Comparison of ENCODE assay signal across 8 mouse cellular contexts in genomic region chr13:12257391-12258380, GRCm38 (mm10). TPM values are rescaled to one million over a fixed set of nuclear protein-coding genes. Genes with fewer than 3 reads are reported as not detected.
A peak's percentile ranks its signal among the peaks of the same experiment; 100 is the strongest.
DNase-seq lines count a peak whose midpoint lies in the region; ATAC-seq lines count a peak whose summit lies in the region.

Gene Mtr (minus strand): TSS chr13:12258113.

- H3K4me1 ChIP-seq in lung, embryonic 16.5 days (replicated peaks; ENCODE audit: control insufficient read depth, insufficient read depth, low read length) = peaks cover 10% of the 10 kb centered on the region

- peaks cover 6% of the 10 kb centered on the region for H3K36me3 ChIP-seq in lung, embryonic 16.5 days (ENCODE audit: control insufficient read depth, insufficient read depth, low read length)

- no peaks in the 10 kb centered on the region for H3K27me3 ChIP-seq in lung, embryonic 16.5 days (ENCODE audit: control insufficient read depth, insufficient read depth, low read depth, low read length)

- peaks cover 4% of the 10 kb centered on the region; the same call in 1 of the 2 replicates for H3K9me3 ChIP-seq in lung, embryonic 16.5 days (ENCODE audit: control insufficient read depth, low read length)

- H3K4me3 ChIP-seq in lung, embryonic 16.5 days (ENCODE audit: low read length) = peak within 1 kb of the TSS; percentile 92

- peak within 1 kb of the TSS; percentile 89 for H3K9ac ChIP-seq in lung, embryonic 16.5 days (ENCODE audit: low read length)

- H3K4me2 ChIP-seq in lung, embryonic 16.5 days (ENCODE audit: low read depth, low read length) = peak within 1 kb of the TSS; percentile 71

- H3K27ac ChIP-seq in lung, embryonic 16.5 days (ENCODE audit: low read length) = peak within 1 kb of the TSS; percentile 92

- peak; percentile 98 to 99 for ATAC-seq in hematopoietic stem cell, adult 5-6 weeks (replicated peaks in 1 of 2; ENCODE audit: insufficient read depth in 1 of 2, low FRiP score in 2 of 2, low TSS enrichment in 1 of 2, low read depth in 1 of 2, poor library complexity in 2 of 2, severe bottlenecking in 2 of 2)
- ATAC-seq in lung, embryonic 16.5 days (ENCODE audit: low read depth) = peak; percentile 100

- peak; percentile 91 for DNase-seq in MEL-GATA-1-ER (ENCODE audit: extremely low read depth, low read depth)
- peak; percentile 92 for DNase-seq in cerebellum, adult 8-10 months
- DNase-seq in forelimb bud, embryonic 11.5 days (ENCODE audit: low read depth, low spot score) = peak; percentile 95
- peak; percentile 78 for DNase-seq in layer of hippocampus, adult 9-10 months (ENCODE audit: low spot score)
- DNase-seq in ovary, postnatal 10 days (ENCODE audit: low spot score) = peak; percentile 72
- peak; percentile 94 for DNase-seq in thymus, postnatal 10 days (ENCODE audit: low spot score in 2 of 2)

- WGBS in lung, embryonic 16.5 days = under 1% methylated on average over 69 of the region's 69 CpGs

RNA-seq across cellular contexts. Expression of gene Mtr, which starts in this region (rescaled TPM):
- 41.3 and 41.6 TPM in 2 replicates for total RNA-seq in hematopoietic stem cell, adult 5-6 weeks (2017)
- 15.3 and 15.6 TPM in 2 replicates for polyA plus RNA-seq in lung, embryonic 16.5 days (2015; fragmentation: Nextera tagmentation; extraction: Ambion mirVana)

Comparison
In these comparisons a context has a peak if more than half of its experiments do, and no peak if none do; other contexts are left out.
1. Peak in every context shown above with its lines: DNase-seq, ATAC-seq, H3K4me3 ChIP-seq and H3K27ac ChIP-seq.